Mouse (Mus musculus): ENCODE measurements around the gene Tada2a.

The Tada2a gene

DNA sequence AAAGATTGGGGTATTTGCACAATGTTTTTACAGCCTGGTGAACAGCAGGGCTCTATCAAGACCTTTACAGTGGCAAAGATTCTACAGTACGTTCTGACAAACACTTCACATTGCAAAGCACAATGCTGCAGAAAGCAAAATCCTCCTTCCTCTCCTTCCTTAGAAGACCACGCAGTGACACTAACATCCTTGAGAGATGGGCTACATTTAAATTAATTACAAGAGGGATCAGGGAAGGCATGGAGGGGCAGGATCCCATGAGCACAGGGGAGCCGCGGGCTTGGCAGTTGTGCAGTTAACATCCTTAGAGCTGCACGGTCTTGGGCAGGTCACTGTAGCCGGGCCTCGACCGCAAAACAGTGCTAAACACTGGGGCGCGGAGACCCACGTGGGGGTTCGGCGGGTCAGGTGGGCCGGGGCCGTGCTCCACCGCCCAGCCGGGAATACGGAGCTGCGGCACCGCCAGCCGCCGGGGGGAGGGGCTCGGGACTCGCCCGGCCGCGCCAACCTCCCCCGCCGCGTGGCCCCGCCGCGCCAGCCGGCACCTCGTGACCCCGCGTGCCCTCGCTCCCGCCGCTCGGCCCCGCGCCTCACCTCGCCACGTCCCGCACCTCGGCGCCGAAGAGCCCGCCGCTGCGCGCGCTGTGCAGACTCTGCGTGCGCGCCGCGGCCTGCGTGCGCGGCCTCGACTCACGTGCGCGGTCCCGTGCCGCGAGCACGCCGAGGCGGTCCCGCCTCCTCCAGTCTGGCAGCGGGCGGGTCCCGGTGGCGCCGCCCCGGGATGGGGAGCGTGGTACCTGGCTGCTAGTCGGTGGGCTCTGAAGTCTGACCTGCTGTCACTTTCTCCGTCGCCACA, at the start of gene Tada2a, which contains the start of gene Acaca:
Gene Tada2a (minus strand): TSS at position 658 of the 856 bp plus-strand sequence.
Gene Acaca (plus strand): TSS at position 730 of the 856 bp plus-strand sequence.
- DNase-seq (ENCODE audit: low spot score in 2 of 2), result peak; percentile 54 to 60

DNA sequence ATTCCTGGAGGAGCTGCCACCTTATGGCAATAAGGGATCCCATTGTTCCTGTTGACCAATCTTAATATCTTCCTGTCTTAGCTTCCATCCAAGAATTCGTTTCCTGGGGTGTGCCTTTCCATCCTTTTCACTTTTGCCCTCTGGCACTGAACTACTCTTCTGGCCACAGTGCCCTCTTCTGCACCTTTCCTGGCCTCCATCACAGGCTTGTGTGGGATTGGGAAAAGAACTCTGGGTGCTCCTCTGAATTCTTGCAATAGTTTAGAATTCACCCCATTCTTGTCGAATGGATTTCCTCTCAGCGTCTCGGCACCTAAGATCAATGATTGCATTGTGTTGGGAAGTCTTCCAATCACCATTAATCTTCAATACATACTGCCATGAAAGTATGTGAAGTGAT, 49.2 kb upstream of the Tada2a start:
- no peak for DNase-seq (ENCODE audit: low spot score in 2 of 2)

DNA sequence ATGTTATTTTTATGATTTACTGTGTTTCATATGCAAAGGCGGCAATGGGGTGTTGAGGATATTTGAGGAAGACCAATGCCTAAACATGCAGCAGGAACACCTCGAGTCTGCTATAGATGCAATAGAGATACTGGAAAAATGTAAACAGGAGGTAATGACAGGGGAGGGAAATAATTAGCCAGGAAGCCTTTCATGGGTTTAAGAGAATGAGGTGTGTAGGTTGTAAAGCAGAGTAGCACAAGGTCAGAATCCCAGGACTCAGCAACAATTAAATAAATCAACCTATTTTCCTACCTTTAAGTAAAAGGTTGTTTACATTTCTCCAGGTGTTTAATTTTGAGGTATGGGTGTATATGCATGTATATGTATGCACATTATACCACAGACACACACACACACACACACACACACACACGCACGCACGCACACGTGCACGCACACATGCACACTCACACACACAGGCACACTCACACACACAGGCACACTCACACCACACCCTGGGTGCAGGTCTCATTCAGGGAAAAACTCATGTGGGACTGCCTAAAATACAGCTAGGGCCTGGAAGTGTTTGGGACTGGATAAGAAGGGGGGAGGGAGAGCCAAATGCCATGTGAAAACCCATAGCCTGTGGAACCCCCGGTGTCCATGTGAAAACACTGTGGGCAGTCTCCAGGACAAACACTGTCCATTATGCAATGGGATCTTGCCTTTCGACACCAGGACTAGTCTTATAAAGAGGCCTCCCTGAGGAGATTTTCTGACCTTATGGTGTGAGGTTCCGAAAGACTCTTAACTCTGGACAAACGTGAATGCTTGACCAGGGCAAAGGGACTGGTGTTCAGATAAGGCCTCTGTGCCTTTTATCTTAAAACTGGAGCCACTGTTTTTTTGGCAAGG, 43.4 kb upstream of the Tada2a start:
- no peak for DNase-seq (ENCODE audit: low spot score in 2 of 2)

DNA sequence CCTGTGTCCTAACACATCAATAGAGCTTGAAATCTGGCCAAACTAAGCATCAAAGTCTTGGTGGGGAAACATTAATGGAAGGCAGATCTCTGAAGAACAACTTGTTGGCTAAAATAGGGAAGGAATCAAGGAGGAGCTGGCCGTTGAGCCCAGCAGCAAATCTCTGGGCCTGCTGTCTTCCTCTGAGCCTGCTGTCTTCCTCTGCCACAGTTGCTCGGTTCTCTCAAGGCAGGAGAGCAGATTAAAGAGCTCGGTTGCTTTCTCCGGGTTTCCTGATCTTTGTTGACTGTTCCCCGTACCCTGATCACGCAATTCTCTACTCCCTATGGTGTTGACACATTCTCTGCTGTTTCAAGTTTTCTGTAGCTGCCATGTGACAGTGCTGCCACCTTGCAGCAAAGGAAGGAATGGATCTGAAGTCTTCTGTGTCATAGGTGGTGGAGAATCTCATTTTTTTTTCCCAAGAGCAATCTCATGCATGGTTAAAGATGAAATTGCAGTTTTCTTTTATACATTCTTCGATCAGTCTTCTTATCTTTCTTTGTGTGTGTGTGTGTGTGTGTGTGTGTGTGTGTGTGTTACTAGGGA, 39.4 kb upstream of the Tada2a start:
- DNase-seq (ENCODE audit: low spot score in 2 of 2), result peak; percentile 18 to 35

DNA sequence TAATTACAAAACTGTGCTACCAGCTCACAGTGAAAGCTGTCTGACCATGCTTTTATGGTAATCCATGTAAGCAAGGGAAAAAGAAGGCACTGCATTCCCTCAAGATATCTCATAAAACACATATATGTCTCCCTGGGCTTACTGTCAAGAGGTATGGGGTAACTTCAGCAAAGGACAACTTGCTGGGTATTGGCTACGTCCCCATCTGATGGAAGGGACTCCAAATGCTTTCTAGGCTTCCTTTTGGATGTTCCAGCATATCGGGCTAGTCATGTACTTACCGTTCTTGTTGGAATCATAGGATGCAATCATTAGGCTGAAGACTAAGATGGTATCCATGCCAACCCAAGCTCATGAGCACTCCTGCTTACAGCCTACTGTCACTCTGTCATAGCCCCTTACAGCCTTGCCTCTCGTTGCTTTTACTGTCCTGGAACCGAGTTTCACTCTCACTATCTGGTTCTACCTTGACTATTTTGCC, 37.7 kb upstream of the Tada2a start, which contains the start of gene Gm11437:
Gene Gm11437 (minus strand): TSS at position 431 of the 481 bp plus-strand sequence.
- no peak for DNase-seq (ENCODE audit: low spot score in 2 of 2)

DNA sequence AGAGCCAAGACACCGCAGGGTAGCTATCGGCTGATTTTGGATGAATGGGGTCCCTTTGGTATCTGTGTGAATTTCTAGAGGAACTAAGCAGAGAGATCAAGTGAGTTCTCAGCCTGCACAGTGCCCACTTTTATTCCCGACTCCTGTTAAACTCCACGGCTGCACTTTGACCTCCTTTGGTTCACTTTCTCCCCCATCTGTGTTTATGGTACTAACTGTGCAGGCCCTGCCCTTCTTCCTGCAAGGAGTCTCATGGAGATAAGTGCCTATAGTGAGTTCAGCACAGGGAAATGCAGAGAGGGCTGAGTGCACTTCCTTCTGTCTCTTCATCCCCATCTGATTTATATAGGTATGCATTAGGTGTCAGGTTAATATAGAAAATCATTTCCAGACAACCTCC, 35.2 kb upstream of the Tada2a start:
- DNase-seq (ENCODE audit: low spot score in 2 of 2), result no peak

DNA sequence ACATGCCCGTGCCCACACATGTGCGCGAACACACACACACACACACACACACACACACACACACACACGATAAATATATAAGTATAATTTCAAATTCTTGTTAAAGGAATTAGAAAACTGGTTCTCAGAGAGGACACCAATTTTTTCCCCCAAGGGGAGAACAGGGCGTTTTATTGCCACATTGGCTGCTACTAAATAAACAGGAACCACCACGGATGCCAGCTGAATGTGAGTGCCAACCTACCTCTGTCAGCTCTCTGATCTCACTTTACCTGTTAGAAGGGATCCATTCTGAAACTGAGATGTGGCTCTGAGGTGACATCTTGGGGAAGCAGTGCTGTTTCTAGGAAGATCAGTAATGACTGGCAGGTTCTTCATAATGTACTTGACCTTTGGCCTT, 34.7 kb upstream of the Tada2a start:
- no peak for DNase-seq (ENCODE audit: low spot score in 2 of 2)

DNA sequence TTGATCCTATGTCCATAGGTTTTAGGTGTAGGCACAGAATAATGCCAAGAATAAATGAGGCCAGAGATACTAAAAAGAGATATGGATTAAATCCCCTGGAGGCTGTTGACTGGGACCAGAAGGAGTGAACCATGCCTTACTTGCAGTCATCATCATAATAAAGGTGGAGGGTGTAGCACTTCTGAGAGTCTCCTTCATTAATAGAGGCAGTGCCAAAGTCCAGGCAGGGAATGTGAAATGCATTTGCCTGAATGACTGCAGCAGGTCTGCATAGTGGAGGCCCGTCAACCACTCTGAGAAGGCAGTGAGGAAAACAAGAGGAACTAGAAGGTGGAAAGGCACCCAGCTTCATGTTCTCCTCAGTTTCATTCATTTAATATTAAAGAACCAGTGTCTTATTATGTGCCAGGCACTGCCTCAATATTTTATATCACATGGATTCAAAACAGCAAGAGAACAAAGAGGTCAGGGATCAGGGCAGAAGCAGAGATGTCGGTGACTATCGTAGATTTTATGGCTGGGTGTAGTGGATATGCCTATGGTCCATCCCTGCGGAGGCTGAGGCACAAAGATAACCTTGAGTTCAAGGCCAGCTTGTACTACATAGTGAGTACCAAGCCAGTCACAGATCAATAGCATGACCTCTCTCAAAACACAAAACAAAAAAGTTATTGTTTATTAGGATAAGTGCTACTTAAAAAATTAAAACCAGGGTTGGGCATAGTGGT, 27.3 kb upstream of the Tada2a start:
- no peak for DNase-seq (ENCODE audit: low spot score in 2 of 2)

DNA sequence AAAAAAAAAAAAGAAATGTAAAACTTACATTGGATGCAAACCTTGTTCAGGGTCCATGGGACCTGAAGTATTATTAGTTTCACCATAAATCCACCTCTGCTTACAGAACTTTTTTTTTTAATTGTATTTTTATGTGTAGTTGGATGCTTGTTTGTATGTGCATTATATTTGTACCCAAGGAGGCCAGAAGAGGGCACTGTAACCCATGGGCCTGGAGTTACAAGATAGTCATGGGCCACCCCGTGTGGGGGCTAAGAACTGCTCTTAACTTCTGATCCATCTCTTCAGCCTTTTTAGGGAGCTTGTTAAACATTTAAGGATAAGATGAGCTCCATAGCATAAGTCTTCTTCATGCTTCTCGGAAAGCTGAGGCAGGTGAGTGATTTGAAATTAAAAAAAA, 21.5 kb upstream of the Tada2a start:
- DNase-seq (ENCODE audit: low spot score in 2 of 2), result no peak

DNA sequence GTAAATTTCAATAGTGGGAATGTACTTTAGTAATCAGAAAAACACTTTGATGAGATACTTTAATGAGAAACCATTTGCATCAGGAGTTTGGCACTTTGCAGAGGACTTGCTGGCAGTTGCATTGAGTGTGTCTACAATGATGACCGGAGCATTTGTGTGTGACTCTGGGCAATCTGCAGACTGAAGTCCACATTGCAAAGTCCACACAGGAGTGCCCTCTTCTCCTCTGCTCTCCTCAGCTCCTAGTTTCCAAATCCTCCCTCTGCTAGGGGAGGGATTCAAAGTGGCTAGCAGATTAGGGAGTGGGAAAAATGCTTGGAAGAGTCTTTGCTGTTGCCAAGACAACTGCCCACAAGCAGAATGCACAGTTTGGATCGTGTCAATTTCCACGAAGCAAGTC, 16.7 kb upstream of the Tada2a start:
- DNase-seq (ENCODE audit: low spot score in 2 of 2), result no peak

DNA sequence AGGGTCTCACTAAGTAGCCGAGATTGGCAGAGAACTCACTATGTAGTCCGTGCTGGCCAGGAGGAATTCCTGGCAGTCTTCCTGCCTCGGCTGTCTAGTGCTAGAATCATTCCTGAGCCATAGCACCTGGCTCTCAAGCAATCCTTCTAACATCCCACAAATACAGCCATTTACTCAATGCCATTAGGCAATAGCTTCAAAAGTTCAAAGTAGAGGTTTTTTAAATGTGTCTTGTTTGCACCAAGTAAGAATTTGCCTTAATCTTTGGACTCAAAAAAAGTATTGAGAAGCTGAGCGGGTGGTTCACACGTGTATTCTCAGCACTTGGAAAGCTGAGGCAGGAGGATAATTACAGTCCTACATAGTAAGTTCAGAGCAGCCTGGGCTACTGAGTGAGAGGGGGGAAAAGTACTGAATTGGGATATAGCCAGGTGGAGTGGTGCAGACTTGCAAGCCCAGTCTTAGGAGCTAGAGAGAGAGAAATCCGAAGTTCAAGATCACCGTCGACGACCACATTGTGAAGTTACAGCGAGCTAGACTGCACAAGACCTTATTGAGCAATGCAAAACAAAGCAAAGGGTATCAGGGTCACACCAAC, 15.9 kb upstream of the Tada2a start:
- no peak for DNase-seq (ENCODE audit: low spot score in 2 of 2)

DNA sequence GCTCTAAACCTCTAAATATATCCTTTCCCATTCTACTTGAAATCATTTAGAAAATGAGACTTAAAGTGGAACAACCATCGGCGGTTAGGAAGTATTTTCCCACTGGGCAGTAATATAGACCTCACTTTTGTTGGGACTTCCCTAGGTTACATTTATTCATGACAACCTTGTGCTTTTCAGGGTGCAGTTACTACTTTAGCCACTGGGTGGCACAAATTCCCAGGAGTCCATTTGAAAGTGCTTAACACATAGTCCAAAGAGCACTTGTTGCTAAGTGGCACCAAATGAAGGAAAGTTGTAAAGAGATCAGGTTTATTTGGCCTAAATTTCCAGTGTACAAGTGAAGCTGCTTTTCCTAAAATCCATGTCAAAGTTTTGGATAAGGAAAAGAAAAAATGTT, 12.4 kb upstream of the Tada2a start:
- peak; percentile 16 to 52 for DNase-seq (ENCODE audit: low spot score in 2 of 2)

DNA sequence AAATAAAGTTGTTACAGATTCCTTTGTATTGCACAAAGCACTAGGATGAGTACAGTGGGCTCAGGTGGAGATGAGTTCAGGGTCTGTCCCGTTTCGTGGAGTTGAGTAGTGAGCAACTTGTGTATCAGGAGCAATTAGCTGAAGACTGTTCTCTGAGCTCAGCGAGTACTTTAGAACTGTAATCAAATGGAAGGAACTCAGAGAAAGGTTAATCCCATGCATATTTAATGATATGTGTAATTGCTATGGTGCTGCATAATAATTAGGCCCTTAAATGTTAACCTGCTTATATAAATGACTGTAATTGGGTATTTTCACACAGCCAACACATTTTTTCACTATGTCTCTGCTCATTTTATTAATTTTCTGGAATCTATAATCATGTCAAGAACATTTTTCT, 7.1 kb upstream of the Tada2a start:
- DNase-seq (ENCODE audit: low spot score in 2 of 2), result no peak

DNA sequence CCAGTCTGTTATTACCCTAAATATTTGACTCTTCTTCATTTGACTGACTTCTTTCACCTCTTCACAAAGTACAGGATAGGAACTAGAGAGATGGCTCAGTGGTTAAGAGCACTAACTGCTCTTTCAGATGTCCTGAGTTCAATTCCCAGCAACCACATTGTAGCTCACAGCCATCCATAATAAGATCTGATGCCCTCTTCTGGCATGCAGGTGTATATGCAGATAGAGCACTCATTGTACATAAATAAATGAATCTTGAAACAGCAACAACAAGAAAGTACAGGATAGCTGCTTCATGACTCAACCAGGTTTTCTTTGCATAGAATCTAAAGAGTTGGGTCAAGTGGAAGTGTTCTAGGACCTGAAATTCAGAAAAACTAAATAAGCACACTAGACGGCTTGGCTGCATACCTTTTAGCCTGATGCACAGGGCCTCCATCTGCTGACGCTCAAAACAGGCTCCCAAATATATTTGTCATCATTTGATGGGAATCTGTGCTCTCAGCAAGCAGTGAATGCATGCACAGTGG, 5.0 kb upstream of the Tada2a start:
- DNase-seq (ENCODE audit: low spot score in 2 of 2), result no peak

DNA sequence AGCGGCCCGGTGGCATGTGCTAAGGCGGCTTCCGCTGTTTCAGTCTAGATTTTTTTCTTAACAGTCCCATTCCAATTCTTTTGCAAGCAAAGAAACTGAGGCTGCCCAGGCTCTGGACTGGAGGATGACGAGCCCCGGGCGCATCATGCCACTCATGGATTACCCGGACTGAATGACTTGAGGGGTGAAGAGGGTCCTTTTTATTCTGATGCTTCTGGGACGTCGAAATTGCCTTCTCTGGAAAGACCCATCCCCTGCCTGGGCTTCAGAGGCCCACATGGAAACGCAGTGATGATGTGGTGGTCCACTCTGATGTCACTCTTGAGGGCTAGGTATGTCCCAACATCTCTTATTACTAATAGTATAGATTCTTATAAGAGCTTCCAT, 392 bp upstream of the Tada2a start:
- DNase-seq (ENCODE audit: low spot score in 2 of 2), result no peak

DNA sequence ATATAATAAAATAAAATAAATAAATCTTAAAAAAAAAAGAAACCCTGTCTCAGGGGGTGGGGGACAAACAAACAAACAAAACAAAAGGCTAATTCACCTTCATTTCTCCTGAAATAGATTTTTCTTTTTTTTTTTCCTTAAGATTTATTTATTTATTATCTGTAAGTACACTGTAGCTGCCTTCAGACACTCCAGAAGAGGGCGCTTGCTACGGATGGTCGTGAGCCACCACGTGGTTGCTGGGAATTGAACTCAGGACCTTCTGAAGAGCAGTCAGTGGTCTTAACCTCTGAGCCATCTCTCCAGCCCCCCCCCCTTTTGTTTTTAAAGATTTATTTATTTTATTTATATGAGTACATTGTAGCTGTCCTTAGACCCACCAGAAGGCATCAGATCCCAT, 1.4 kb downstream of the Tada2a start:
- no peak for DNase-seq (ENCODE audit: low spot score in 2 of 2)

DNA sequence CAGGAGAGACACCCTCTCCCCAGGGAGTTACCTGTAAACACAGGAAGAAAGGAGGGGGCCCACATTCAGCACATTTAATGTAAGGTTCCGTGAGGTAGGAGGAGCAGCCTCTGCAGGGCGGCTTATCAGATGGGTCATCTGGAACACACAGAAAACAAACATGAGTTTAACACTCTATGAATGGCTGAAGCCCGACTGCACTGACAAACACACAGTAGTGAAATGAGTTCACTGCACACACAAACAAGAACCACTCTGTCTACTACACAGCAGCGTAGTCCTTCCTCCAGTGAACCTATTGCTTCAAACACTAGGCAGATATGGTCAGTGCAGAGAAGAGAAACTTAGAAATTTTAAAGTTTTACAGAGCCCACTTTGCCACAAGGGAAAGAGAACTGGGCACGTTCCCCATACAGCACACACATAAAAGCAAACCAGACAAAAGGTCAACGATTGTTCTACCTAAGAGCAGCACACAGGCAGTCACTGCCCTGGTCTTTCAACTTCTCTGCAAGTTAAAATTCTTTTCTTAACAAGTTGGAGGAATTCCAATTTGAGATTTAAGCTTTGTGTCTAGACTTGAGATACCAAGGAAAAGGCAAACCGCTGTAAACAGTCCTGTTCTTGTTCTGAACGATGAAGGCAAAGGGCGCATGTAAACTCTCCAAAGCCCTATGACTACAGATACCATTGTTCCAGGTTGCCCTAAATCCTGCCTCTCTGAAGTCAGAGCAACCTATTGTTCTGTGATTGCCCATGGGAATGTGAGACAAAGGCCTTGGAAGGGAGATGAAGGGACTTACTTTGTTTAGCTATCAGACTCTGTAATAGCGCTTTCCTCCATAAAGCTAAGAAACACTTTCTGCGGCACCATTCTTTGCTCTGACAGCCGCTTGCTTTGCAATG, 8.1 kb downstream of the Tada2a start:
- no peak for DNase-seq (ENCODE audit: low spot score in 2 of 2)

DNA sequence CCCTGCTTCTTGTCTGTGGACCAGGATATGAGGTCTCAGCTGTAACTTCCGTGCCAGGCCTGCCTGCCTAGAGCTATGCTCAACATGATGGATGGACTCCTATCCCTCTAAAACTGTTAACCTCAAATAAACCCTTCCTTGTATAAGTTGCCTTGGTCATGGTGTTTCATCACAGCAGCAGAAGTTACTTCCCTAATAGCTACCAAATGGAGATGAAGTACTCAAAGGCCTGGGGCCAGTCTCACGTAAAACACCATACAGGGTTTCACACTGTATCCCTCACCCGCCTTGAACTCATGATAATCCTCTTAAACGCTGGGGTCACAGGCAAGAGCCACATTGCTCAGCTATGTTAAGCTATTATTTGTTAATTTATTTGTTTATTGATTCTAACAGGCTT, 12.0 kb downstream of the Tada2a start:
- no peak for DNase-seq (ENCODE audit: low spot score in 2 of 2)

DNA sequence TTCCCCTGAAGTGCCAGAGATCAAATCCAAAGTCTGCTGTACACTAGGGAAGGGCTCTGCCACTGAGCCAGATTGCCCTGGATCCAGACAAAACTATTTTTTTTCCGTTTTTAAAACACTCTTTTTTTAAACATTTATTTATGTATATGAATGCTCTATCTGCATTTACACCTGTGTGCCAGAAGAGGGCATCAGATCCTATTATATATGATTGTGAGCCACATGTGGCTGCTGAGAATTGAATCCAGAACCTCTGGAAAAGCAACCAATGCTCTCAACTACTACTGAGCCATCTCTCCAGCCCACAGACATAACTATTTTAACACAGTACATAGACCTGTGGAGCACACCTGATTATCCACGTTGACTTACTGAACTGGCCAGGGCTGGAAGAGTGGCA, 13.2 kb downstream of the Tada2a start:
- DNase-seq (ENCODE audit: low spot score in 2 of 2), result no peak

DNA sequence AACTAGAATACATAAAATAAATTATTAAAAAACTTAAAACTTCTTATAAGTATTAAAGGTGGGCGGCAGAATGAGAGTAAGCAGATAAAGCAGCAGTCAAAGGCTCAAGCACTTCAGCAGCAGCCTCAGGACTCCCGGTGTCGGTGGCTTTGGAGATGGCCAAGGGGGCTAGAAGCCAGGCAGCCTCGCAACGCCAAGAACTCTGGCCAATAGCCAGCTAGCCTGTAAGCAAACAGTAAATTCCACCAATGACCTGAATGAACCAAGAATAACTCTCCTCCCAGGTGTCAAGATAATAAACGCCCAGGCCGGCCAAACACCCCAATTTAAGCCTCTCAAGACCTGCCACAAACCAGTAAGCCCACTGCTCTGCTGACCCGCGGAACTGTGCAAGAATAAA, 13.8 kb downstream of the Tada2a start:
- no peak for DNase-seq (ENCODE audit: low spot score in 2 of 2)

Measured in frontal cortex, postnatal 25 days (tissue).